Mouse (Mus musculus): ENCODE results near the gene Msl1. TPM values are rescaled to one million over a fixed set of nuclear protein-coding genes. Genes with fewer than 3 reads are reported as not detected.

The Msl1 gene
- polyA plus RNA-seq, 1 experiment from 2014 or later = 32.7 TPM

DNA sequence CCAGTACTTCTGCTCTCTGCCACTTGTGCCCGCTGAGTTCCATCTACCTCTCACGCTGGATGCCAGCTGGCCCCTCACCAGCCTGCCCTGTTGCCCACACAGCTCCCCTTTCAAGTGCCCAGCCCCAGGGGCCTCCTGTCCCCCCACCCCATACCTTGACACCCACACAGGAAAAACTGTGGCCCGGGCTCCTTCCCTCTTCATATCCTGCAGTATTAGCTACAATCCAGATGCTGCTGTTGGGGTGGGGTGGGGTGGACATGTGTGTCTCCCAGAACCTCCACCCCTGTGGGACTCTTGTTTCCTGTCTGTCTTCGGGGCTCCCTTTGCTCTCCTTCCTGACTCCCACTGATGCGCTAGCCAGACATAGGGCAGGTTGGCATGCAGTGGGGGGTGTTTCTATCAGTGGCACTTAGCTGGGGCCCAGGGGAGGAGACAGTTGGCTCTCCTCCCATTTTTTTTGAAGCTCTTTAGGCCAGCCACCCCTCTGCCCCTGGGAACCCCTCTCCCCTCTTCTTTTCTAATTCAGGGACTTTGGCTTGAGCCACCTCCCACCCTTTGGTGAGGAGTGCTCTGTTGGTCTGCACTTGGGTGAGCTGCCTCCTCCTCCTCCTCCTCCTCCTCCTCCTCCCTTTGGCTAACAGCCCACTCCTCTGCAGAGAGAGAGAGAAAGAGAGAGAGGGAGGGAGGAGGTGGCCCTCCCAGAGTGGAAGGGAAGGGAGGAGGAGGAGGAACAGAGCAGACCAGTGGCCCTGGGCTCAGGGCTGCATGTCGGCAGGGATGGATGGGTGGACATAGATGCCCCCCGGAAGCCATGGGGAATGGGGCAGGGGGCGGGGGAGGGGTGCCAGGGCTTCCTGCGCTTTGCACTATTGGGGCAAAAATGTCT is 29.7 kb upstream of the Msl1 start:
- Histone ChIP-seq H3K9me3 (no peaks in the 10 kb centered on the region), H3K4me2 (no peak overlapping the region), H3K9ac (replicated peaks) (no peak overlapping the region), H3K4me3 (replicated peaks) (no peak overlapping the region), H3K36me3 (peaks cover 75% of the 10 kb centered on the region), H3K27me3 (no peaks in the 10 kb centered on the region), H3K4me1 (replicated peaks) (peaks cover 36% of the 10 kb centered on the region), H3K27ac (no peak overlapping the region; the same call in 1 of the 2 replicates)
- no peak for ATAC-seq (ENCODE audit: insufficient number of reproducible peaks, insufficient read depth, low FRiP score, low TSS enrichment, low read depth)
- WGBS = 46% methylated on average over 9 of the region's 9 CpGs

DNA sequence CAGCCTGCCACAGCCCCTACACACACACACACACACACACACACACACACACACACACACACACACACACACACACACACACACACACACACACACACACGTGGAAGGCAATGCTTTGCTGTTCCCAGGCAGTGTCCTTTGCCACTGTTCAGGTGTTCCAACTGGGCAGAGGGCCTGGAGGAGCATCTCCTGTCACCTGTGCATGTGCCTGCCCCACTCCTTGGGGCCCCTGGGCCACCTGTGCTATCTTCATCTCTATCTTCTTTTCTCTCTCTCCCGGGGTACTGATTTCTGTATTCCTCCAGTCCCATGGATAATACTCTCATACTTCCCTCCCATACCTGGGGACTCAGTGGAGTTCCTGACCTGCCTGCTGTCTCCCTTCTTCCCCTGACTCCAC is 29.0 kb upstream of the Msl1 start:
- no peak for ATAC-seq (ENCODE audit: insufficient number of reproducible peaks, insufficient read depth, low FRiP score, low TSS enrichment, low read depth)
- peaks cover 36% of the 10 kb centered on the region for H3K4me1 ChIP-seq (replicated peaks)
- no peak overlapping the region for H3K4me2 ChIP-seq
- H3K27ac ChIP-seq = no peak overlapping the region
- H3K9me3 ChIP-seq = no peaks in the 10 kb centered on the region
- 49% methylated on average over 2 of the region's 2 CpGs for WGBS
- no peaks in the 10 kb centered on the region for H3K27me3 ChIP-seq
- H3K9ac ChIP-seq (replicated peaks) = no peak overlapping the region
- H3K36me3 ChIP-seq = peaks cover 72% of the 10 kb centered on the region
- no peak overlapping the region for H3K4me3 ChIP-seq (replicated peaks)

DNA sequence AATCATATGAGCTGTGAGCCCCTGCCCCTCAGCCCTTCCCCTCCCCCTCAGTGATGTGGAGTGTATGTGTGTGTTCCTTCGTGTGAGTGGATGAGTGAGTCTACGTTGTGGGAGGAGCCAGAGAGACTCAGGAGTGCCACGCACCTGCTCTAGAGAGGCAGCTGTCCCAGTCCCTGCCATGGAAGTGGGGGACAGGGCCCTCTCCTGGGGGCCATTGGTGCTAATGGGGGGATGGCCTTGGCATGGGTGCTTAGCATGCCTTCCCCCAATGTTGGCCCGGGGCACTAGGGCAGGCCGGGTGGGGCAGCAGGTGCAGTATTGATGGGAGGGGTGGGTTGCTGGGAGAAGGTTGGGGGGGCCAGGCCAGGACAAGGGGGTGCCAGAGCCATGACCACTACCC is 28.5 kb upstream of the Msl1 start:
- peak overlapping the region; percentile 32 for H3K4me2 ChIP-seq
- peak overlapping the region; percentile 37; the same call in 1 of the 2 replicates for H3K9ac ChIP-seq (replicated peaks)
- WGBS = 48% methylated on average over 5 of the region's 5 CpGs
- H3K27me3 ChIP-seq = no peaks in the 10 kb centered on the region
- ATAC-seq (ENCODE audit: insufficient number of reproducible peaks, insufficient read depth, low FRiP score, low TSS enrichment, low read depth) = no peak
- H3K4me1 ChIP-seq (replicated peaks) = peaks cover 36% of the 10 kb centered on the region
- H3K4me3 ChIP-seq (replicated peaks) = no peak overlapping the region
- H3K36me3 ChIP-seq = peaks cover 67% of the 10 kb centered on the region
- no peaks in the 10 kb centered on the region for H3K9me3 ChIP-seq
- no peak overlapping the region for H3K27ac ChIP-seq

DNA sequence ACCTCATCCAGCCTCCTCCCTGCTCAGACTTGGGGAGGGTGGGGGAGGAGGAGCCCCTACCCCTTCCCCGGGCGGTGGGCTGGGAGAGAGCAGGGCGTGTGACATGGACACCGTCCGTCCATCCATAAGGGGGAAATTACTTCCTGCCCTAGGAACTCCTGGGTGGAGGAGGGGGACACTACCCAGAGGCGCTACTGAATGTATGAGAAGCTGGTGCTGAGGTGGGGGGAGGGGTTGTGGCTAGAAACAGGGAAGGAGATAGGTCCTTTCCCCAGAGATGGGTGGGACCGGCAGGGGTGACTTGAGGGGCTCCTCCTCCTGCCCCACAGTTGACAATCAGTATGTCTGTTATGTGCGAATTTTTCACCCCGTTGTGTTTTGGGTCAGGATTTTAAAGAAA is 28.0 kb upstream of the Msl1 start:
- ATAC-seq (ENCODE audit: insufficient number of reproducible peaks, insufficient read depth, low FRiP score, low TSS enrichment, low read depth) = no peak
- peak overlapping the region; percentile 37; the same call in 1 of the 2 replicates for H3K9ac ChIP-seq (replicated peaks)
- H3K27me3 ChIP-seq = no peaks in the 10 kb centered on the region
- peak overlapping the region; percentile 32; the same call in 1 of the 2 replicates for H3K4me2 ChIP-seq
- no peaks in the 10 kb centered on the region for H3K9me3 ChIP-seq
- H3K36me3 ChIP-seq = peaks cover 62% of the 10 kb centered on the region
- H3K27ac ChIP-seq = no peak overlapping the region
- H3K4me3 ChIP-seq (replicated peaks) = no peak overlapping the region
- 11% methylated on average over 8 of the region's 9 CpGs for WGBS
- peaks cover 36% of the 10 kb centered on the region for H3K4me1 ChIP-seq (replicated peaks)

DNA sequence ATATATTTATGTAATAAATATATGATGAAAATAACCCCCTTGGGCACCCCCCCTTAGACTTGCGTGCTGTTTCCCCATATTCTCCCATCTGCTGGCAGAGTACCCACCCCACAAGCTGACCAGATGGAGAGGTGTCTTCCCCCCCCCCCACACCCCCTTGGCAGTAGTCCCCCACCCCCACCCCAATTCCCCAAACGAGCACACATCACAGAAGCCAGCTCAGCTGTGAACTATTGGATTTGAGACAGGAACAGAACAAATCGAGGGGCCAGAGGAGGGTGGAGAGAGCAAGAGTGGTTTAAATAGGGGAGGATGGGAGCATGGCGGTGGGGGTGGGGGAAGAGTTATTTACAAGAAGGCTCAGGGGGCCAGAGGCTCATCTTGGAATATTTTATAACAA is 27.6 kb upstream of the Msl1 start:
- H3K27ac ChIP-seq = no peak overlapping the region
- H3K4me3 ChIP-seq (replicated peaks) = no peak overlapping the region
- no peak overlapping the region; the same call in 1 of the 2 replicates for H3K9ac ChIP-seq (replicated peaks)

DNA sequence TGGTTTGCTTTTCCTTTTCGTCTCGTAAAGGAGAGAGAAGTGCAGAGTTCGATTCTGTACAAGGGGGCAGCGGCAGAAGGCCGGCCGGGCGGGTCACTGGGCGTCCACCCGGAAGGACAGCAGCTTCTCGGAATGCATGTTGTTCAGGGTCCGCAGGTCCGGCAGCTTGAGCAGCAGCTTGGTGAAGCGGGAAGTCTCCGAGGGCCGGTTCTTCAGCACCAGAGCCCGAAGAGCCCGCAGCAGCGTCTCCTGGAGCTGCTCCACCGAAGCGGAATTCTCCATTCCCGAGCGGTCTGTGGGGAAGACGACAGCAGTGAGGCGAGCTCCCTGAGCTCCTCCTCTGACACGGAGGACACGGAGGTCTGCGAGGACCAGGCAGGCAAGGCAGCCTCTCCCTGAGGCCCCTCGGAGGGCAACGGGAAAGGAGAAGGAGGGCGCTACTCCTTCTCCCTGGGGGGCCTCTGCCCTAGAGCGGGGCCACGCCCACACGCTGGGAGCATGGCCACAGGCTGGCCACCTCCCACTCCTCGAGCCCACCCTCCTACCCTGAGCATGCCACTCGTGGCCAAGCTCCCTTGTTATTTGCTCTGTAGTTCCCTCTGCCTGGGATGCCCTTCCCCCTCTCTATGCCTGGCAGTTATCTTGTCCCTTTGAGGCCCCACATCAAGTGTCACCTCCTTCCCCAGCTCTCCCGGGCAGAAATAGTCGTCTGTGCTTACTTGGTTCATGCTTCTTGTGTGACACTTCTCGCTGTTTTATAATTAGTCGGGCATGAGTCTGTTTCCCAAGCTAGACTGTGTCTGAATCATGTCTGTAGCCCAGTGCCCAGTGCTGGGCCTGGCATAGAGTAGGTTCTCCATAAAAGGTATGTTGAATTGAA is 26.9 kb upstream of the Msl1 start:
- H3K9ac ChIP-seq (replicated peaks) = no peak overlapping the region
- no peaks in the 10 kb centered on the region for H3K9me3 ChIP-seq
- H3K4me3 ChIP-seq (replicated peaks) = 0 out of 2 replicates have a peak overlapping the region, but pooled peaks have one; percentile 5
- no peak for ATAC-seq (ENCODE audit: insufficient number of reproducible peaks, insufficient read depth, low FRiP score, low TSS enrichment, low read depth)
- peaks cover 53% of the 10 kb centered on the region for H3K36me3 ChIP-seq
- peaks cover 39% of the 10 kb centered on the region for H3K4me1 ChIP-seq (replicated peaks)
- WGBS = 34% methylated on average over 37 of the region's 39 CpGs
- H3K4me2 ChIP-seq = peak overlapping the region; percentile 26
- H3K27ac ChIP-seq = no peak overlapping the region
- H3K27me3 ChIP-seq = no peaks in the 10 kb centered on the region

More for the DNA sequence above, 27.6 kb upstream of the Msl1 start:
- WGBS = 22% methylated on average over 4 of the region's 4 CpGs
- Histone ChIP-seq H3K27me3 (no peaks in the 10 kb centered on the region), H3K4me1 (replicated peaks) (peaks cover 37% of the 10 kb centered on the region), H3K4me2 (no peak overlapping the region; the same call in 1 of the 2 replicates), H3K9me3 (no peaks in the 10 kb centered on the region), H3K36me3 (peaks cover 59% of the 10 kb centered on the region)
- no peak for ATAC-seq (ENCODE audit: insufficient number of reproducible peaks, insufficient read depth, low FRiP score, low TSS enrichment, low read depth)

DNA sequence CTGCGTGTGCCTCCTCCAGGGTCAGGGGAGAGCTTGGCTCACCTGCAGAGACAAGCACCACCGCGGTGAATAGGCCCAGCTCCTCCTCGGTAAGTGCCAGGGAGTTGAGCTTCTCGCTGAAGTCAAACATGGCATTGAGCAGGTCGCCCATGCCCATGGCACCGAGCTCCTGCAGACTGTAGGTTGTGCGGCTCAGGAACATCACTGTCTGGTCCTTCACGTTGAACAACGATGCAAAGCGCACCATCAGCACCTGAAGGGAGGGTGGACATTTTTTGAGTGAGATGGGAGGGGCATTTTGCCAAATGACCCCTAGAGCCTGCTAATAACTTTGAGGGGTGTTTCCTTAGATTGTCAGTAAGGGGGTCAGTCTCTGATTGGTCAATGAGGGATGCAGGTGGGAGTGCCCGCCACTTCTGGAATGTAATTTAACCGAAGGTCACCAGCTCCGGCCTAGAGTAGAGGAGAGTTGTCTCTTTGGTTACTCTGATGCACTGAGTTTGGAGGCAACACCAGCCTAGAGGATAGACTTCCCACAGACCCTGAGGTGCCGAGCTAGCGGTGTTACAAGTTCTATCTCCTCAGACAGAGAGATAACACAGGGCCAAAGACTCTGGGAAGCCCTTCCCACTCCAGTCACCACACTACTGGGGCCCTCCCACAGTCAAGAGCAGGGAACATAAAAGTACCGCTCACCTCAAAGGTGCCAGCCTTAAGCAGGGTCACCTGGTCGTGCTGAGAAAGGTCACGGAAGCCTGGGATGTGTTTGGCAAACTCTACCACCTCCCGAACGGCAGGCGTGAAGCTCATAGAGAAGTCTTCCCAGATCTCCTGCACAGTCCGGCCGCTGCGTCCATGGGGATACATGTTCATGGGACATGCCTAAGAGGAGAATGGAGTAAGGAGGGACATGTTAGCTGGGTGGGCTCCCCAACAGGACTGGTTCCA is 26.0 kb upstream of the Msl1 start:
- ATAC-seq (ENCODE audit: insufficient number of reproducible peaks, insufficient read depth, low FRiP score, low TSS enrichment, low read depth) = no peak
- Histone ChIP-seq H3K4me3 (replicated peaks) (no peak overlapping the region), H3K27me3 (no peaks in the 10 kb centered on the region), H3K9ac (replicated peaks) (no peak overlapping the region), H3K27ac (no peak overlapping the region), H3K4me1 (replicated peaks) (peaks cover 48% of the 10 kb centered on the region), H3K4me2 (no peak overlapping the region), H3K36me3 (peaks cover 43% of the 10 kb centered on the region), H3K9me3 (no peaks in the 10 kb centered on the region)
- WGBS = 89% methylated on average over 25 of the region's 25 CpGs

DNA sequence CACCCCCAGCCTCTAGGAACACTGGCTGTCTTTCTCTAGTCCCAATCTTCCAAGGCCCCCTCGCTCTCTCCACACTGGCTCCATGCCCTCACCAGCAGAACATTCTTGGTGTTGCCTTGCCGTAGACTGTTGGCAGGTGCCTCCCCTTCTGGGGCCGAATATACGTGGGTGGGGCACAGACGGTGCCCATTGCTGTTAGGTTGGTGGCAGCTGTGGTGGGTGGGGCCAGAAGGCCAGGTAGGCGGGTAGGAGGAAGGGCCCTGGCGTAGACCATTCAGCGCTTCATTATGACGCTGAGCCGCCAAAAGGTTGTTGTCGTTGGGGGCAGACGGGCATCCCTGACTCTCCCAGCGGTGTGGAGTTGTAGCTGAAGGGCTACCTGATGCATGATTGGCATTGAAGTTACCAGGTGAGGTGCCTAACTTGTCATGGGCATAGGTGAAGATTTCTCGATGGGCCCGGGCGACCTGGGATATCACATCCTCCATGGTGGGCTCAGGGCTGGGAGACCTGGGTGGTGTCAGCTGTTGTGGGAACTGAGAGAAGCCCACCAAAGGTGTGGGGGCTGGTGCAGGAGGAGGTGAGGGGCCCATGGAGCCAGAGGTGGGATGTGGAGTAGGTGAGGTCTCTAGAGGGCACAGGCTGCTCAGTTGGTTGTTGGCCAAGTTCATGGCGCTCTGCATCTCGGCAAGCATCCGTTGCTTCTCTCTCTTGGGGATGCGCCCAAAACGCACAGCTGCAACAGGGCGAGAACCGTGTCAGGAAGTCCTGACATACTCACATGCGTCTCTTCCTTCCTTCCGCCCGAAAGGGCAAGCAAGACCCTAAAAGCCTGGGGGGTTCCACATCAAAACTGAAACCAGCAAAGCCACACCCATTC is 25.0 kb upstream of the Msl1 start:
- Histone ChIP-seq H3K9me3 (no peaks in the 10 kb centered on the region), H3K4me2 (no peak overlapping the region), H3K4me3 (replicated peaks) (no peak overlapping the region), H3K36me3 (peaks cover 34% of the 10 kb centered on the region), H3K27ac (no peak overlapping the region), H3K27me3 (no peaks in the 10 kb centered on the region), H3K4me1 (replicated peaks) (peaks cover 56% of the 10 kb centered on the region), H3K9ac (replicated peaks) (no peak overlapping the region)
- 93% methylated on average over 26 of the region's 26 CpGs for WGBS
- no peak for ATAC-seq (ENCODE audit: insufficient number of reproducible peaks, insufficient read depth, low FRiP score, low TSS enrichment, low read depth)

DNA sequence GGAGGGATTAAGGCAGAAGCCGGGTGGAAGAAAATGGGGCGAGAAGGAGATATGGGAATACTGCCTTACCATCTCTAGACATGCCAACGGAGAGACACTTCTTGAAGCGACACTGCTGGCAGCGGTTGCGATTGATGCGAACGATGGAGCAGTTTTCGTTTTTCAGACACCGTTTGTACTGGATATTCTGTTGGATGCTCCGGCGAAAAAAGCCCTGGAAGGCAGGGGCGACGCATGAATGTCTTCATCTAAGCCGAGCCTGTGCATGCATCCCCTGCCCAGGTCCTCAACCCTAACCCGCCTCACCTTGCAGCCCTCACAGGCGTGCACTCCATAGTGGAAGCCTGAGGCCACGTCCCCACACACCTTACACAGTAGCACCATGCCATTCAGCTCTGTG is 24.2 kb upstream of the Msl1 start:
- ATAC-seq (ENCODE audit: insufficient number of reproducible peaks, insufficient read depth, low FRiP score, low TSS enrichment, low read depth) = no peak
- Histone ChIP-seq H3K27ac (no peak overlapping the region), H3K4me1 (replicated peaks) (peaks cover 56% of the 10 kb centered on the region), H3K4me3 (replicated peaks) (no peak overlapping the region), H3K9me3 (no peaks in the 10 kb centered on the region), H3K36me3 (peaks cover 28% of the 10 kb centered on the region), H3K27me3 (no peaks in the 10 kb centered on the region), H3K4me2 (no peak overlapping the region), H3K9ac (replicated peaks) (no peak overlapping the region)
- WGBS = 94% methylated on average over 18 of the region's 18 CpGs
